Mouse (Mus musculus): ENCODE results near the gene Gm44596.

Gm44596 gene

GRCm38 (mm10) chr6:128381254-128381653, 6.0 kb downstream of the Gm44596 start:
- no peak for DNase-seq

GRCm38 (mm10) chr6:128383752-128384151, 8.4 kb downstream of the Gm44596 start:
- DNase-seq = no peak

GRCm38 (mm10) chr6:128385026-128385425, 9.7 kb downstream of the Gm44596 start:
- DNase-seq = no peak

- no peak for DNase-seq
Measured at GRCm38 (mm10) chr6:128389185-128389584, 13.9 kb downstream of the Gm44596 start.

GRCm38 (mm10) chr6:128390683-128391082, 15.4 kb downstream of the Gm44596 start:
- no peak for DNase-seq

GRCm38 (mm10) chr6:128397574-128398261, 22.4 kb downstream of the Gm44596 start:
- no peak for DNase-seq

- no peak for DNase-seq
Measured at GRCm38 (mm10) chr6:128398996-128399395, 23.7 kb downstream of the Gm44596 start, which contains the start of gene Nrip2. TSS of gene Nrip2 (plus strand) at chr6:128399296.

GRCm38 (mm10) chr6:128399421-128400185, 24.3 kb downstream of the Gm44596 start:
- peak; percentile 81 for DNase-seq

- DNase-seq = peak; percentile 25
Measured at GRCm38 (mm10) chr6:128404708-128405107, 29.4 kb downstream of the Gm44596 start.

- no peak for DNase-seq
Measured at GRCm38 (mm10) chr6:128408544-128409125, 33.3 kb downstream of the Gm44596 start.

- DNase-seq = peak; percentile 14
Measured at GRCm38 (mm10) chr6:128410305-128410704, 35.0 kb downstream of the Gm44596 start.

- peak; percentile 73 for DNase-seq
Measured at GRCm38 (mm10) chr6:128411115-128411514, 35.8 kb downstream of the Gm44596 start.

GRCm38 (mm10) chr6:128416169-128416568, 40.9 kb downstream of the Gm44596 start:
- DNase-seq = no peak

GRCm38 (mm10) chr6:128418076-128418475, 42.8 kb downstream of the Gm44596 start:
- no peak for DNase-seq

GRCm38 (mm10) chr6:128421036-128421435, 45.7 kb downstream of the Gm44596 start:
- no peak for DNase-seq

- DNase-seq = no peak
Measured at GRCm38 (mm10) chr6:128421480-128421879, 46.2 kb downstream of the Gm44596 start.

GRCm38 (mm10) chr6:128423496-128424268, 48.4 kb downstream of the Gm44596 start:
- peak; percentile 57 for DNase-seq

- DNase-seq = peak; percentile 98
Measured at GRCm38 (mm10) chr6:128424269-128425019, 49.1 kb downstream of the Gm44596 start, which contains the start of gene Itfg2. TSS of gene Itfg2 (minus strand) at chr6:128424931.

GRCm38 (mm10) chr6:128425046-128425445, 49.7 kb downstream of the Gm44596 start:
- no peak for DNase-seq

- DNase-seq = no peak
Measured at GRCm38 (mm10) chr6:128427571-128427970, 52.3 kb downstream of the Gm44596 start.

- DNase-seq = no peak
Measured at GRCm38 (mm10) chr6:128429300-128429699, 54.0 kb downstream of the Gm44596 start.

GRCm38 (mm10) chr6:128429826-128430225, 54.5 kb downstream of the Gm44596 start:
- peak; percentile 5 for DNase-seq

Measured in cerebellum, adult 9-11 months (tissue).